Mouse (Mus musculus): Measurements from ENCODE around the gene Sos2. TPM values are rescaled to one million over a fixed set of nuclear protein-coding genes. Genes with fewer than 3 reads are reported as not detected.
"Not testable (repeated sequence)": the region's sequence is repeated elsewhere in the genome, so short reads cannot be mapped to it uniquely, and the experiment has no call there.

Gene Sos2
- polyA plus RNA-seq, 1 experiment from 2014 or later: 3.3 TPM

GRCm38 (mm10) chr12:69568266-69568665, 113.4 kb downstream of the Sos2 start:
- no peak for ATAC-seq (ENCODE audit: low read depth)
- Histone ChIP-seq H3K36me3 (ENCODE audit: control insufficient read depth, insufficient read depth) (no peaks in the 10 kb centered on the region), H3K9ac (ENCODE audit: low read depth, low read length) (no peak overlapping the region), H3K27me3 (ENCODE audit: control insufficient read depth, insufficient read depth, low read depth, low read length) (no peaks in the 10 kb centered on the region), H3K4me3 (ENCODE audit: low read depth, low read length) (no peak overlapping the region), H3K4me2 (ENCODE audit: low read depth, low read length) (no peak overlapping the region), H3K9me3 (replicated peaks; ENCODE audit: control insufficient read depth, low read length) (no peaks in the 10 kb centered on the region), H3K4me1 (ENCODE audit: control insufficient read depth, low read depth, low read length) (no peaks in the 10 kb centered on the region), H3K27ac (ENCODE audit: low read length) (no peak overlapping the region)
- 34% methylated on average over 3 of the region's 3 CpGs for WGBS (ENCODE audit: insufficient replicate concordance)

GRCm38 (mm10) chr12:69561006-69561405, 120.6 kb downstream of the Sos2 start:
- not testable (repeated sequence) for H3K36me3 ChIP-seq (ENCODE audit: control insufficient read depth, insufficient read depth); H3K27me3 ChIP-seq (ENCODE audit: control insufficient read depth, insufficient read depth, low read depth, low read length); H3K27ac ChIP-seq (ENCODE audit: low read length); H3K9me3 ChIP-seq (replicated peaks; ENCODE audit: control insufficient read depth, low read length); H3K4me3 ChIP-seq (ENCODE audit: low read depth, low read length); H3K9ac ChIP-seq (ENCODE audit: low read depth, low read length); H3K4me1 ChIP-seq (ENCODE audit: control insufficient read depth, low read depth, low read length); ATAC-seq (ENCODE audit: low read depth); H3K4me2 ChIP-seq (ENCODE audit: low read depth, low read length)
- 66% methylated on average over 6 of the region's 6 CpGs for WGBS (ENCODE audit: insufficient replicate concordance)

- peak overlapping the region; percentile 58; the same call in 1 of the 2 replicates for H3K27ac ChIP-seq (ENCODE audit: low read length)
- peak; percentile 87 for ATAC-seq (ENCODE audit: low read depth)
- H3K4me1 ChIP-seq (ENCODE audit: control insufficient read depth, low read depth, low read length): no peaks in the 10 kb centered on the region
- no peak overlapping the region for H3K4me3 ChIP-seq (ENCODE audit: low read depth, low read length)
- H3K36me3 ChIP-seq (ENCODE audit: control insufficient read depth, insufficient read depth): no peaks in the 10 kb centered on the region
- H3K9me3 ChIP-seq (replicated peaks; ENCODE audit: control insufficient read depth, low read length): no peaks in the 10 kb centered on the region
- H3K9ac ChIP-seq (ENCODE audit: low read depth, low read length): no peak overlapping the region
- H3K27me3 ChIP-seq (ENCODE audit: control insufficient read depth, insufficient read depth, low read depth, low read length): no peaks in the 10 kb centered on the region
- H3K4me2 ChIP-seq (ENCODE audit: low read depth, low read length): no peak overlapping the region
- 60% methylated on average over 6 of the region's 6 CpGs for WGBS (ENCODE audit: insufficient replicate concordance)
Observed at GRCm38 (mm10) chr12:69556221-69556861, 125.3 kb downstream of the Sos2 start.

- H3K4me1 ChIP-seq (ENCODE audit: control insufficient read depth, low read depth, low read length): peaks cover 8% of the 10 kb centered on the region
- no peaks in the 10 kb centered on the region for H3K9me3 ChIP-seq (replicated peaks; ENCODE audit: control insufficient read depth, low read length)
- no peaks in the 10 kb centered on the region for H3K36me3 ChIP-seq (ENCODE audit: control insufficient read depth, insufficient read depth)
- no peak overlapping the region for H3K27ac ChIP-seq (ENCODE audit: low read length)
- WGBS (ENCODE audit: insufficient replicate concordance): 56% methylated on average over 12 of the region's 13 CpGs
- H3K27me3 ChIP-seq (ENCODE audit: control insufficient read depth, insufficient read depth, low read depth, low read length): no peaks in the 10 kb centered on the region
- H3K4me3 ChIP-seq (ENCODE audit: low read depth, low read length): no peak overlapping the region
- ATAC-seq (ENCODE audit: low read depth): no peak
- H3K4me2 ChIP-seq (ENCODE audit: low read depth, low read length): no peak overlapping the region
- H3K9ac ChIP-seq (ENCODE audit: low read depth, low read length): no peak overlapping the region
Observed at GRCm38 (mm10) chr12:69545456-69546178, 136.0 kb downstream of the Sos2 start.

GRCm38 (mm10) chr12:69544994-69545393, 136.7 kb downstream of the Sos2 start:
- Histone ChIP-seq H3K27ac (ENCODE audit: low read length) (no peak overlapping the region), H3K36me3 (ENCODE audit: control insufficient read depth, insufficient read depth) (no peaks in the 10 kb centered on the region), H3K4me3 (ENCODE audit: low read depth, low read length) (no peak overlapping the region), H3K4me2 (ENCODE audit: low read depth, low read length) (no peak overlapping the region), H3K27me3 (ENCODE audit: control insufficient read depth, insufficient read depth, low read depth, low read length) (no peaks in the 10 kb centered on the region), H3K9me3 (replicated peaks; ENCODE audit: control insufficient read depth, low read length) (no peaks in the 10 kb centered on the region), H3K4me1 (ENCODE audit: control insufficient read depth, low read depth, low read length) (peaks cover 8% of the 10 kb centered on the region), H3K9ac (ENCODE audit: low read depth, low read length) (no peak overlapping the region)
- no peak for ATAC-seq (ENCODE audit: low read depth)
- 57% methylated on average over 6 of the region's 6 CpGs for WGBS (ENCODE audit: insufficient replicate concordance)

- Histone ChIP-seq H3K9me3 (replicated peaks; ENCODE audit: control insufficient read depth, low read length) (no peaks in the 10 kb centered on the region), H3K4me1 (ENCODE audit: control insufficient read depth, low read depth, low read length) (peaks cover 8% of the 10 kb centered on the region), H3K4me3 (ENCODE audit: low read depth, low read length) (no peak overlapping the region), H3K36me3 (ENCODE audit: control insufficient read depth, insufficient read depth) (no peaks in the 10 kb centered on the region), H3K9ac (ENCODE audit: low read depth, low read length) (no peak overlapping the region), H3K27ac (ENCODE audit: low read length) (no peak overlapping the region), H3K4me2 (ENCODE audit: low read depth, low read length) (no peak overlapping the region), H3K27me3 (ENCODE audit: control insufficient read depth, insufficient read depth, low read depth, low read length) (no peaks in the 10 kb centered on the region)
- WGBS (ENCODE audit: insufficient replicate concordance): 31% methylated on average over 2 of the region's 2 CpGs
- ATAC-seq (ENCODE audit: low read depth): no peak
Observed at GRCm38 (mm10) chr12:69544562-69544961, 137.1 kb downstream of the Sos2 start.

GRCm38 (mm10) chr12:69542376-69542775, 139.3 kb downstream of the Sos2 start:
- WGBS (ENCODE audit: insufficient replicate concordance): 83% methylated on average over 8 of the region's 8 CpGs
- H3K4me1 ChIP-seq (ENCODE audit: control insufficient read depth, low read depth, low read length): peaks cover 19% of the 10 kb centered on the region

GRCm38 (mm10) chr12:69541663-69542062, 140.0 kb downstream of the Sos2 start:
- Histone ChIP-seq H3K9me3 (replicated peaks; ENCODE audit: control insufficient read depth, low read length) (no peaks in the 10 kb centered on the region), H3K4me1 (ENCODE audit: control insufficient read depth, low read depth, low read length) (peaks cover 24% of the 10 kb centered on the region), H3K27ac (ENCODE audit: low read length) (no peak overlapping the region), H3K36me3 (ENCODE audit: control insufficient read depth, insufficient read depth) (no peaks in the 10 kb centered on the region), H3K9ac (ENCODE audit: low read depth, low read length) (0 out of 2 replicates have a peak overlapping the region, but pooled peaks have one; percentile 18), H3K4me3 (ENCODE audit: low read depth, low read length) (peak overlapping the region; percentile 16; the same call in 1 of the 2 replicates), H3K4me2 (ENCODE audit: low read depth, low read length) (peak overlapping the region; percentile 41), H3K27me3 (ENCODE audit: control insufficient read depth, insufficient read depth, low read depth, low read length) (no peaks in the 10 kb centered on the region)
- ATAC-seq (ENCODE audit: low read depth): no peak
- 11% methylated on average over 8 of the region's 8 CpGs for WGBS (ENCODE audit: insufficient replicate concordance)

More at GRCm38 (mm10) chr12:69542376-69542775, 139.3 kb downstream of the Sos2 start:
- no peaks in the 10 kb centered on the region for H3K27me3 ChIP-seq (ENCODE audit: control insufficient read depth, insufficient read depth, low read depth, low read length)
- no peak overlapping the region for H3K27ac ChIP-seq (ENCODE audit: low read length)
- H3K4me3 ChIP-seq (ENCODE audit: low read depth, low read length): no peak overlapping the region
- ATAC-seq (ENCODE audit: low read depth): no peak
- H3K9ac ChIP-seq (ENCODE audit: low read depth, low read length): no peak overlapping the region
- no peaks in the 10 kb centered on the region for H3K36me3 ChIP-seq (ENCODE audit: control insufficient read depth, insufficient read depth)
- no peaks in the 10 kb centered on the region for H3K9me3 ChIP-seq (replicated peaks; ENCODE audit: control insufficient read depth, low read length)
- no peak overlapping the region for H3K4me2 ChIP-seq (ENCODE audit: low read depth, low read length)

GRCm38 (mm10) chr12:69539353-69539752, 142.3 kb downstream of the Sos2 start:
- no peak overlapping the region for H3K27ac ChIP-seq (ENCODE audit: low read length)
- no peak overlapping the region for H3K4me2 ChIP-seq (ENCODE audit: low read depth, low read length)
- no peak overlapping the region for H3K9ac ChIP-seq (ENCODE audit: low read depth, low read length)
- no peaks in the 10 kb centered on the region for H3K9me3 ChIP-seq (replicated peaks; ENCODE audit: control insufficient read depth, low read length)
- H3K36me3 ChIP-seq (ENCODE audit: control insufficient read depth, insufficient read depth): no peaks in the 10 kb centered on the region
- no peak overlapping the region for H3K4me3 ChIP-seq (ENCODE audit: low read depth, low read length)
- no peak for ATAC-seq (ENCODE audit: low read depth)
- peaks cover 24% of the 10 kb centered on the region for H3K4me1 ChIP-seq (ENCODE audit: control insufficient read depth, low read depth, low read length)
- WGBS (ENCODE audit: insufficient replicate concordance): 38% methylated on average over 7 of the region's 7 CpGs
- no peaks in the 10 kb centered on the region for H3K27me3 ChIP-seq (ENCODE audit: control insufficient read depth, insufficient read depth, low read depth, low read length)
